Mouse (Mus musculus) left cerebral cortex, adult 2 months (tissue): ENCODE measurements around the gene Fut2. TPM values are rescaled to one million over a fixed set of nuclear protein-coding genes. Genes with fewer than 3 reads are reported as not detected.
A peak's percentile ranks its signal among the peaks of the same experiment; 100 is the strongest.

Source experiments
- DNase-seq, 2 experiments: peaks; one replicate each; pipeline ENCODE4 v3.0.0; 2021 to 2022; ENCODE audit warnings: low spot score in 2 of 2, mixed read lengths in 1 of 2; ENCODE audit errors: extremely low spot score in 1 of 2
- H3K27ac ChIP-seq: fragments of 200-600 bp; 2 replicates; pipeline ENCODE4 v1.8.1; 2022
- H3K4me3 ChIP-seq: fragments of 200-600 bp; 2 replicates; pipeline ENCODE4 v1.8.1; 2022
- CTCF ChIP-seq: fragments of 200-600 bp; IDR thresholded peaks from 2 replicates; pipeline ENCODE4 v1.8.1; 2022; ENCODE audit warnings: antibody characterized with exemption, mild to moderate bottlenecking, moderate library complexity
- intact Hi-C: fragments of 180-260 bp; cut with DNase I; formaldehyde crosslinking; loops from one replicate; pipeline ENCODE4 v1.15.1; 2025
- total RNA-seq, 2 experiments: library from RNA; stranded (reverse); gene quantifications; 2 replicates each; pipeline ENCODE4 v1.2.3; 2021

The Fut2 gene
- total RNA-seq, 2 experiments from 2014 or later, result 0.11 TPM; not detected in 1

GRCm38 (mm10) chr7:45708221-45708761, 42.1 kb upstream of the Fut2 start:
- no peak for TF ChIP-seq CTCF
- DNase-seq, result peak in 1 of 2 experiments; percentile 29
- intact Hi-C loops, result no loop called here
- peak overlapping the region; percentile 68 for H3K4me3 ChIP-seq
- peak overlapping the region; percentile 98 for H3K27ac ChIP-seq

DNA sequence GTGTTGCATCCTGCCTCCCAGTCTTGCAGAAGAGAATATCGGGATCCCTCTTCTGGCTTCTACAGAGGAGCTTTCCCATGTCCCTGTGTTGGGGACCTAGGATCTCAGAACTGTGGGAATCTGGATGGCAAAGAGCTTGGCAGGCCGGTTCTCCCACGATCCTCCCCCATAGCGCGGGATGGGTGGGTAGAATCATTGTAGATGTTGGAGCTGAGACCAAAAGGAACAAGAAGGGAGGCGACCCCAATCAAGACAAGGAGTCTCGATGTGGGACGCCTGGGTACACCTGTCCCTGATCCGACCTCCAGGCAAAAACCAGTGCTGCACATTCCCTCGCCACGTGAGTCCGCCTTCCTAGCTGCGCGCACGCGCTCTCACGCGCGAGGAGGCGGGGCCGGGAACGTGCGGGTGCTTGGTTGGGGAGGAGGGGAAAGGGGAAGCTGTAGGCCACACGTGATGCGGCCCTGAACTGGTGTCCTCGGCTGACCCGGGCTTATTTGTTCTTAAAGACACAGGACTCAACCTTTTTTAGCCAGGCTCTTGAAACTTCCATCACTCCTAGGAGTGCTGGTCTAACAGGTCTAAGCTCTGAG, 41.3 kb upstream of the Fut2 start:
- TF ChIP-seq CTCF, result no peak
- intact Hi-C loops, result no loop called here
- peak; percentile 93 to 94 for DNase-seq
- Histone ChIP-seq H3K27ac (peak overlapping the region; percentile 98), H3K4me3 (peak overlapping the region; percentile 68)

DNA sequence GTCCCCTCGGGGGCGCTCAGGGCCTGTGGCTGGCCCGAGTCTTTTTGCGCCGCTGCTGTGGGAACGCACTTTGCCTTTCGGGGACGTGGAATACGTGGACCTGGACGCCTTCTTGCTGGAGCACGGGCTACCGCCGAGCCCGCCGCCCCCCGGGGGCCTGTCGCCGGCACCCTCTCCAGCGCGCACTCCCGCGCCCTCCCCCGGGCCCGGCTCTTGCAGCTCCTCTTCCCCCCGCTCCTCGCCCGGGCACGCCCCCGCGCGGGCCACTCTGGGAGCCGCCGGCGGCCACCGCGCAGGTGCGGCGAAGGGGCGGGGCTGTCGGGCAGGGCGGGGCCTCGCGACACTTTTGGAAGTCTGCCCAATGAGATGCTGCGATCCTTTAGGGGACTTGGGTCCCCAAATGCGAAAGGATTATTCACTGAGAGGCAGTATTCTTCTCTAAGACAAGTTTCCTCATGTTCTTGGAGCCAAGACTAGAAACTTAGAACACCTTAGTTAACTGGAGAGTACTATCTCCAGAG, 40.6 kb upstream of the Fut2 start:
- DNase-seq, result peak; percentile 86 to 87
- intact Hi-C loops, result no loop called here
- no peak; the same call in 1 of the 2 replicates for TF ChIP-seq CTCF
- Histone ChIP-seq H3K4me3 (peak overlapping the region; percentile 68), H3K27ac (peak overlapping the region; percentile 98)

DNA sequence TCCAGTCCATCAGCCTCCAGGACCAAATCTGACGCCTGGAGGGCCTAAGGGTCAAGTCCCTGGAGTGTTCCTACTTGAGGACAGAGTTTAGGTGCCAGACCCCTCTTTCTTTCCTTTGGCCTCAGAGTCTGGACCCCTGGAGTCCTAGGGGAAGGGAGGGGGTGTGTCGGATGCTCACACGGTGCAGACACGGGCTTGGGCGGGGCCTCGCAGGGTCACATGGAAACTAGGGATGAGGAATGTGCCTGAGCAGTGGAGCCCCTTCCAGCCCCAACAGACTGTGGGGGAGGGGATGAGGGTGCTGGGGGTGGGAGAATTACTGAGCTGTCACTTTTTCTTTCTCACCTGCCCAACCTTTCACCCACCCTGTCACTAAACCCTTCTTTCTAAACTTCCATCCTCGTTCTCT, 39.7 kb upstream of the Fut2 start:
- intact Hi-C loops, result no loop called here
- Histone ChIP-seq H3K4me3 (peak overlapping the region; percentile 68), H3K27ac (peak overlapping the region; percentile 98)
- TF ChIP-seq CTCF, result no peak
- DNase-seq, result peak; percentile 65 to 77

DNA sequence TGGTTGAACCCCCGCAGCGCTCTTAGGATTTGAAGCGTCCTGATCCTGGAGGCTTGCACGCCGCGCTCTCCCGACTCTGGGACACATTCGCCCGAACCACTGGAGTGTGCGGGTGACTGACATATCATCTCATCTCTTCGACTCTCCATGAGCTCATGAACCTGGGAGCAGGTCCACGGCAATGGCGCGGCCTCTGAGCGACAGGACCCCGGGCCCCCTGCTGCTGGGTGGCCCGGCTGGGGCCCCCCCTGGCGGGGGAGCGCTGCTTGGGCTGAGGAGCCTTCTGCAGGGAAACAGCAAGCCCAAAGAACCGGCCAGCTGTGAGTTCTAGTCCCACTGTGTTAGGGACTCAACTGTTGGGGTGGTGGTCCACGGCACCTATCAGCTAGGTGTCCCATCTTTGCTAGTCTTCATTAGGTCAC, 39.3 kb upstream of the Fut2 start:
- intact Hi-C loops, result no loop called here
- Histone ChIP-seq H3K4me3 (peak overlapping the region; percentile 68), H3K27ac (peak overlapping the region; percentile 98)
- no peak; the same call in 1 of the 2 replicates for TF ChIP-seq CTCF
- no peak for DNase-seq

GRCm38 (mm10) chr7:45704730-45705442, 38.7 kb upstream of the Fut2 start, which contains the start of gene Dbp:
Gene Dbp, plus strand, starts transcription at chr7:45705088.
- TF ChIP-seq CTCF, result no peak
- intact Hi-C loops, result no loop called here
- DNase-seq, result peak; percentile 97 to 99
- H3K4me3 ChIP-seq, result peak within 1 kb of the TSS; percentile 68
- peak within 1 kb of the TSS; percentile 98 for H3K27ac ChIP-seq

- intact Hi-C loops, result no loop called here
- no peak for TF ChIP-seq CTCF
- peak overlapping the region; percentile 98 for H3K27ac ChIP-seq
Observed at GRCm38 (mm10) chr7:45704046-45704559, 37.9 kb upstream of the Fut2 start.

GRCm38 (mm10) chr7:45703521-45704033, 37.4 kb upstream of the Fut2 start:
- DNase-seq, result no peak
- TF ChIP-seq CTCF, result no peak
- intact Hi-C loops, result no loop called here
- H3K4me3 ChIP-seq, result peak overlapping the region; percentile 57
- H3K27ac ChIP-seq, result peak overlapping the region; percentile 98

More at GRCm38 (mm10) chr7:45704046-45704559, 37.9 kb upstream of the Fut2 start:
- peak; percentile 68 to 75 for DNase-seq
- H3K4me3 ChIP-seq, result peak overlapping the region; percentile 57

DNA sequence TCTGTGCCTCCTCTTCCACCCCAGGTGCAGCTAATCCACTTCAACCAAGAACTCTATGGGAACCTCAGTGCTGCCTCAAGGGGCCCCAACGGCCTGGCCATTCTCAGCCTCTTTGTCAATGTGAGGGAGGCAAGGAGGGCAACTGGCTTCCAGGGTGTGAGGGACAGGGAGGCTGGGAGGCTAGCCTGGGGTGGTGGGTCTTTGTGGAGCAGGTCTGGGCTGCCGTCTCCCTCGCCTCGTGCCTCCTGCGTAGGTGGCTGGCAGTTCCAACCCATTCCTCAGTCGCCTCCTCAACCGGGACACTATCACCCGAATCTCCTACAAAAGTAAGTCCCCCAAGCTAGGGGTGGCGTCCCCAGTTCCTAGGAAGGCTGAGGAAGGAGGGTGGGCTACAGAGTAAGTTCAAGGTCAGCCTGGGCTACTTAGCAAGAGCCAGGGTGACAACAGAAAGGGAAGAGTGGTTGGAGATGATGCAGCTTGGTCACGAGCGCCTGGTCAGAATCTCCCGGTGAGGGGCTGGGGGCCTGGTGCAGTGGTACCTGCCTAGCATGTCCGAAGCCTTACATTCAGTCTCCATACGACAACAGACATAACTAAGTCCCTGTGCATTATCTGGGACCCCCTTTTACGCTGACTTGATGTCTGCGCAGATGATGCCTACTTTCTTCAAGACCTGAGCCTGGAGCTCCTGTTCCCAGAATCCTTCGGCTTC, 36.8 kb upstream of the Fut2 start:
- intact Hi-C loops, result no loop called here
- peak in 1 of 2 experiments; percentile 19 for DNase-seq
- Histone ChIP-seq H3K27ac (peak overlapping the region; percentile 98), H3K4me3 (no peak overlapping the region)
- TF ChIP-seq CTCF, result no peak

DNA sequence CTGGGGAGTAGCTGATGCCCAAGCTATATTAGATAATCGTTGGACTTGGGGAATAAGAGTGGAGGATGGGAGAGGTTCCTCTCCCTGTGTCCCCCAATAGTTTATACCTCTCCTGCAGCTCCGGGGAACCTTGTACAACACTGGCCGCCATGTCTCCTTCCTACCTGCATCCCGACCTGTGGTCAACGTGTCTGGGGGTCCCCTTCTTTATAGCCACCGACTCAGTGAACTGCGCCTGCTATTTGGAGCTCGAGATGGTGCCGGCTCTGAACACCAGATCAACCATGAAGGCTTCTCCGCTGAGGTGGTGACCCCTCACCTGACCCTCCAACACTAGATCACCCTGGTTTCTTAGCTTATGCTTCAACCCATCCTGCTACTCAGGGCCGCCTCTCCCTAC, 36.1 kb upstream of the Fut2 start:
- intact Hi-C loops, result no loop called here
- TF ChIP-seq CTCF, result no peak
- no peak overlapping the region for H3K4me3 ChIP-seq
- no peak overlapping the region for H3K27ac ChIP-seq
- no peak for DNase-seq

DNA sequence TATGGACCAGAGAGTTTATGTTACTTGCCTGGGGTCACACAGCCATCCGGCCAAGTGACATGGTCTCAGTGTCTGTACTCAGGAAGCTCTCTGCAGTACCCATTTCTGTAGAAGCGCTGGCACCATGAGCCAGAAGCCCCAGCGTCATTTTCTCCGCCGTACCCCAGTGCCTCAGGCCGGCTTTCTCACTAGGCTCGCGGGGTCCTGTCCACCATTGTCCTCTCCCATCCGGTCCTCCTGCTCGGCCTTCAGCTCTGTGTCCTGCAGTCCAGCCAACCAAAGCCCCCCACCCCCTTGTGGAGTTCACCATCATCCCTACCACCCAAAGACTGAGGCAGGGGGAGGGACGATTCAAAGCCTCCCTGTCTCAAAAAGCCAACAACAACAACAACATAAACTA, 35.4 kb upstream of the Fut2 start:
- DNase-seq, result no peak
- TF ChIP-seq CTCF, result no peak
- intact Hi-C loops, result no loop called here
- Histone ChIP-seq H3K4me3 (peak overlapping the region; percentile 66), H3K27ac (peak overlapping the region; percentile 98)
